ENCODE assay signal across 8 mouse cellular contexts in genomic region chr7:109175670-109176625, GRCm38 (mm10). TPM values are rescaled to one million over a fixed set of nuclear protein-coding genes. Genes with fewer than 3 reads are reported as not detected.
DNase-seq lines count a peak whose midpoint lies in the region; ATAC-seq and TF ChIP-seq lines count a peak whose summit lies in the region.

No protein-coding gene starts in this region.

- TF ChIP-seq POLR2A in embryonic fibroblast, embryonic 13.5 days (IDR thresholded peaks at IDR 0.05; ENCODE audit: low read depth, low read length), result no peak

- H3K4me1 ChIP-seq in E14TG2a.4 (replicated peaks; ENCODE audit: low read depth, low read length), result peaks cover 26% of the 10 kb centered on the region
- H3K4me1 ChIP-seq in embryonic fibroblast, embryonic 13.5 days (ENCODE audit: control insufficient read depth, insufficient read depth, low read length), result 0 out of 2 replicates have a peak, but pooled peaks cover 3% of the 10 kb centered on the region
- peaks cover 26% of the 10 kb centered on the region for H3K4me1 ChIP-seq in limb, embryonic 12.5 days (replicated peaks)

- peak overlapping the region; percentile 80 for H3K4me3 ChIP-seq in E14TG2a.4 (replicated peaks; ENCODE audit: low read length)
- H3K4me3 ChIP-seq in embryonic fibroblast, embryonic 13.5 days (ENCODE audit: insufficient read depth, low read length), result peak overlapping the region; percentile 27; the same call in 1 of the 2 replicates
- H3K4me3 ChIP-seq in limb, embryonic 12.5 days (replicated peaks), result peak overlapping the region; percentile 65

- peak; percentile 16 for ATAC-seq in limb, embryonic 12.5 days (ENCODE audit: insufficient number of reproducible peaks, insufficient read depth, low FRiP score, low TSS enrichment, low read depth)

- H3K9ac ChIP-seq in limb, embryonic 12.5 days (replicated peaks), result 0 out of 2 replicates have a peak overlapping the region, but pooled peaks have one; percentile 80

- H3K9me3 ChIP-seq in E14TG2a.4 (ENCODE audit: low read length), result no peaks in the 10 kb centered on the region
- H3K9me3 ChIP-seq in limb, embryonic 12.5 days, result no peaks in the 10 kb centered on the region

- DNase-seq in cerebellum, adult 9-10 months, result peak; percentile 27
- DNase-seq in cerebellum, adult 18-20 months, result no peak
- no peak for DNase-seq in thymus, postnatal 0 days (ENCODE audit: low spot score)
- no peak for DNase-seq in spleen, postnatal 36 days (ENCODE audit: low spot score in 2 of 2)
- DNase-seq in ovary, postnatal 36 days (ENCODE audit: low spot score), result no peak

- no peaks in the 10 kb centered on the region for H3K36me3 ChIP-seq in E14TG2a.4 (ENCODE audit: insufficient read depth, low read length)
- no peaks in the 10 kb centered on the region for H3K36me3 ChIP-seq in limb, embryonic 12.5 days

- peak overlapping the region; percentile 96 for H3K4me2 ChIP-seq in limb, embryonic 12.5 days

- no peak for TF ChIP-seq CTCF in E14TG2a.4 (conservative IDR thresholded peaks at IDR 0.05; ENCODE audit: low read length)
- no peak for TF ChIP-seq CTCF in embryonic fibroblast, embryonic 13.5 days (IDR thresholded peaks at IDR 0.05; ENCODE audit: borderline replicate concordance, insufficient read depth, low read length)

- peaks cover 77% of the 10 kb centered on the region for H3K27me3 ChIP-seq in E14TG2a.4 (ENCODE audit: insufficient read depth, low read length)
- peaks cover 48% of the 10 kb centered on the region for H3K27me3 ChIP-seq in limb, embryonic 12.5 days

- no peak overlapping the region for H3K27ac ChIP-seq in embryonic fibroblast, embryonic 13.5 days (ENCODE audit: insufficient read depth, low read length)
- peak overlapping the region; percentile 64; the same call in 1 of the 2 replicates for H3K27ac ChIP-seq in limb, embryonic 12.5 days

- WGBS in limb, embryonic 12.5 days, result 23% methylated on average over 13 of the region's 13 CpGs

RNA-seq across cellular contexts. Expression of gene Lmo1, which starts 0.9 kb away (rescaled TPM):
- 2.4 and 5.3 TPM in 2 replicates for polyA plus RNA-seq in embryonic fibroblast, embryonic 13.5 days (2011; ENCODE audit: insufficient read length, low read depth, missing spikeins)
- polyA plus RNA-seq in limb, embryonic 12.5 days (2016; fragmentation: Nextera tagmentation; extraction: Ambion mirVana), result 13.6 and 15.1 TPM in 2 replicates
- polyA plus RNA-seq in thymus, postnatal 0 days (2015; fragmentation: Nextera tagmentation; extraction: Ambion mirVana), result 2.5 and 2.6 TPM in 2 replicates

Comparison
In these comparisons a context has a peak if more than half of its experiments do, and no peak if none do; other contexts are left out.
1. H3K4me3 ChIP-seq: peak in every context shown above with its lines; median percentile 80 in E14TG2a.4; 65 in limb, embryonic 12.5 days; 27 in embryonic fibroblast, embryonic 13.5 days.